Mouse (Mus musculus): ENCODE measurements around the gene Emc10.

Gene Emc10

DNA sequence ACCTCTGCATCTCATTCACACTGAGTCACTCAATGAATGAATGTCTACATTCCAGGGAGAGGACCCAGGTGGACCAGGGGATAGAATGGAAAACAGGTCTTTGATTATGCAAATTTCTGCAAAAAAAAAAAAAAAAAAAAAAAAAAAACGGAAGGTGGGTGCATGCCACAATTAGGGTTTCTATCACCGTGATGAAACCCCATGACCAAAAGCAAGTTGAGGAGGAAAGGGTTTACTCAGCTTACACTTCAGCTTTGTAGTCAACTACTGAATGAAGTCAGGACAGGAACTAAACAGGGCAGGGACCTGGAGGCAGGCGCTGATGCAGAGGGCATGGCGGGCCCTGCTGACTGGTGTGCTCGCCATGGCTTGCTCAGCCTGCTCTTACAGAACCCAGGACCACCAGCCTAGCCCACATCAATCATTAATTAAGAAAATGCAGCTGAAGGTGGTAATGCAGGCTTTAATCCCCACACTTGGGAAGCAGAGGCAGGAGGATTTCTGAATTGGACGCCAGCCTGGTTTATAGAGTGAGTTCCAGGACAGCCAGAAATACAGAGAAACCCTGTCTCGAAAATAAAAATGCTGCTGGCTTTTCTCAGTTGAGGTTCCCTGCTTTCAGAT, 10.6 kb downstream of the Emc10 start:
- no peak for DNase-seq (ENCODE audit: low spot score in 2 of 2)

DNA sequence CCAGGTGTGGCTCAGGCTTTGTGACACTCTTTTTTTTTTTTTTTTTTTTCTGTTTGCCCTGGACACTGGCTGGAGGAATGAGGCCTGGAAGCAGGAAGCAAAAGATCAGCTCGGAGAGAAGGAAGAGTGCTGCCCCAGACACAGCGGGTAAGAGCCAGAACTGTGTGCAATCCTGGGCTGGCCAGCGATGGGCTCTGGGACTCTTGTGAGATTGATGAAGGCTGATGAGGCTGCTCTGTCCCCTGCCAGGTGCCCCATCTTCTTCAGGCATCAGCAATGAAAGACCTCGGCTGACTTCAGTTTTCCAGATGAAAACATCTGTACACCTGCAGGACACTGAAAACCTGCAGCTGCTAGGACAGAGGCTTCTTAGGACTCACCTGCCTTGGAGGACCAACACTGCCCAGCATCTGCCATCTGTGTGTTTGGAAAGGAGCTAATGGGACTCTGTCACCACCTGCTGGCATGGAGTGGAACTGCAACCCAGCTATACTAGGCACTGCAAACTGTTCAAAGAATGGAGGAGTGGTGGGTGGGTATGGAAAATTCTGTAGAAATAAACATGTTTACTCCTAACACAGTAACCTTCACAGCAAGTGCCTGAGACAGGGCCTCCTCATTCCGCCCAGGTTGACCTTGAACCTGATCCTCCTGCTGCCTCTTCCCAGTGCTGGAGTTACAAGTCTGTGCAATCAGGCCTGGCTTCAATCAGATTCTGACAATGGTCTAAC, 11.3 kb downstream of the Emc10 start:
- DNase-seq (ENCODE audit: low spot score in 2 of 2) = peak; percentile 40 to 55

DNA sequence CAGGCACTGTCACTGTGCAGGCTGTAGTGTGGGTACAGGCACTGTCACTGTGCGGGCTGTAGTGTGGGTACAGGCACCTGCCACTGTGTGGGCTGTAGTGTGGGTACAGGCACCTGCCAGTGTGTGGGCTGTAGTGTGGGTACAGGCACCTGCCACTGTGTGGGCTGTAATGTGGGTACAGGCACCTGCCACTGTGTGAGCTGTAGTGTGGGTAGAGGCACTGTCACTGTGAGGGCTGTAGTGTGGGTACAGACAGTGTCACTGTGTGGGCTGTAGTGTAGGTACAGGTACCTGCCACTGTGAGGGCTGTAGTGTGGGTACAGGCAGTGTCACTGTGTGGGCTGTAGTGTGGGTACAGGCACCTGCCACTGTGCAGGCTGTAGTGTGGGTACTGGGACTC, 12.2 kb downstream of the Emc10 start:
- DNase-seq (ENCODE audit: low spot score in 2 of 2) = no peak

DNA sequence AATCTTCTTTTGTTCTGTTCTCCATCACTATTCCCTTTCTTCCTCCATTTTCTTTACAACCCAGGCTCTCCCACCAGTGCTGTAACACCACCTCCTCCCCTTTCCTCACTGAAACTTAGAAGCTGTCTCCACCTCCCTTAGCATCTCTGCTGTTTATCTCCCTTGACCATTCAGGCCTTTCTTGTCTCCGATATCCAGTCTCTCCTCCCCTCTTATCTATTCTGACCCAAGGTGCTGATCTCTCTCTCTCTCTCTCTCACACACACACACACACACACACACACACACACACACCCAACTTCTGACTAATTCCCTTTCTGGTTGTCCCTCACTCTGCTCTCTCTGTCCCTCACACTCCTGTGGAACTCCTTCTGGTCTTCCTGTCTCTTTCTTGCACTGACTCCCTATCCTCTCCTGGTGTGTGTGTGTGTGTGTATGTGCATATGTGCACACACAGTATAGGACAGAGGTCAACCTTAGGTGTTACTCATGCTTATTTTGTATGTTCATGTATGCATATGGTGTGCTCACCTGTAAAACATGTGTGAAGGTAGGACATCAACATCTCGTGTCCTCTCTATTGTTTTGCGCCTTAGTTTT, 13.4 kb downstream of the Emc10 start:
- no peak for DNase-seq (ENCODE audit: low spot score in 2 of 2)

DNA sequence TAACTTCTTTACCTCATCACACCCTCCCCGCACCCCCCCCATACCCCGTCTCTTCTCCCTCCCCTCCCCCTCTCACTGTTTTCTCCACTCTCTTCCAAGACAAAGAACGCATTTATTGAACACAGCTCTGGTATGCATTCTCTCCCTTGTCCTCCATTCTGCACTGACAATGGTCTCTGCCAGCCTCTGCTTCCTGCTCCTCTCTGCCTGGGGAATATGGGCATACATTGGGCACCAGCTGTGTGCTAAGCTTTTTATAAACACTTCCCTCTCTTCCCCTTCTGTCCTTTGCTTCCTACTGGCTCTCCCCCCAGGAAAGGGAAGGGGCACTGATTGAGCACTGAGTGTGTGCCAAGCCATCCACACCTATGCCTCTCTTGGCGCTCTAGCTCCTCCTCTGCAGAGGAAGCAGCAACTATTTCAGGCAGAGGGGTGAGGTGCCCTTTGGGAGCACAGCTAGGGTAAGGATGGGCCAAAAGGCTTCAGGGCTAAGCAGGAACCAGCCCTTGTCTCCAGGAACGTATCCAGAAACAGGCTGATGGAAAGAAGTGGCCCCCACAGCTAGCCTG, 21.2 kb downstream of the Emc10 start:
- no peak for DNase-seq (ENCODE audit: low spot score in 2 of 2)

DNA sequence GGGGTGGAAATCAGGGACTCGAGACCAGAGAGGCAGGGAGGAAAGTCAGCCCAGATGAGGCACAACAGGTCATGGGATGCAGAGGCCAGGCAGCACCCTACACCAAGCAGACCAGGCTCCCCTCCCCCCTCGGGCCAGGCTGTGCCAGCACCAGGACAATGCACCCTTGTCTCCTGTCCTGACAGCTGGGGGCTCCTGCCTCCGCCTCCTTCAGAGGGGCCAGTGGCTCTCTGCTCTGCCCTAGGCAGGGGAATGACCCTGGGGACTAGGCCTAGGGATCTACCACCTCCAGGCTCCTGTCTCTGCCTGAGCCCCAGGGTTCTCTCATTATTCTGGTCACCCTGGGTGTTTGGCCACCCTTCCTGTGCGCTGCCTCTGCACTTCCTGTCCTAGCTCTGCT, 21.9 kb downstream of the Emc10 start:
- DNase-seq (ENCODE audit: low spot score in 2 of 2) = no peak

DNA sequence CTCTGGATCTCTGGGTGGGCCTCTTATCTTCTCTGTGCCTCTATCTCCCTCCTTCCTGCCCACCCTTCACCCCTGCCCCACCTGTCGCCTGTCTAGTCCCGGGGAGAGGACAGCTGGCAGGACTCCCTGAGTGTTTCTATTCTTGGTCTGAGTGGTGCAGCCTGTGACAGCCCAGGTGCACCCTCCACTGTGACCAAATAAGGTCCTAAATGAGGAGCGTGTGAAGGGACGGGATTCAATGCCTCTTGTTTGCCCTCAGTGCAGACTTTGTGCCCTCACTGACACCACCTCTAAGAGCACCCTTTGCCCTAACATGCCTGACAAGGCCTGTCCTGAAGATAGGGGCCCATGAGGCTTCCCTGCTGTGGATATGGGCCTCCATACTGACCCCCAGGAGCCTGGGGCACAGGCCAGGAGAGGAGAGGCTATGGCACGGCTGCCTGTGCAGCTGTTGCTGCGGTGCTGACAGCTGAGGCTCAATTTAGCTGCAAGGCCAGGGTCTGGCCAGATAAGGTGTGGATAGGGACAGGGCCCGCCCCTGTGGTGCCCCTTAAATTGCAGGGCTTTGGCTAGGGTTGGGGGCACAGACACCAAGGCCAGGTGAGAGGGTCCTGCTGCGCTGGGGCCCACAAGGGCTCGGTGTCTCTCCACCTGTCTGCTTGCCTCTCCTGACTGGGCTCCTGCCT, 23.2 kb downstream of the Emc10 start:
- DNase-seq (ENCODE audit: low spot score in 2 of 2) = no peak

DNA sequence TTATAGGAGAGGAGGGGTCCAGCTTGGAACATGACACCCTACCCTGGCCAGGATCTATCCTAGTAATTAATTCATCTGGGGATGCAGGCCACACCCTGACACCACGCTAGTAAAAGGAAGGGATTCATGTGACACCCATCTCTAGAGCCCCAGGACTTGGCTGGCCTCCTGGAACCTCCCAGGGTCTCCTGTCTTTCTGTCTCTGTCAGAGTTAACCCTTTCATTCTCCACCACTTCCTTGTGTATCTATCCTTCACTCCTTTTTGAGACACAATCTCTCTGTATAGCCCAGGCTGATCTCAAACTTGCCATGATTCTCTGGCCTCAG, 23.8 kb downstream of the Emc10 start:
- no peak for DNase-seq (ENCODE audit: low spot score in 2 of 2)

DNA sequence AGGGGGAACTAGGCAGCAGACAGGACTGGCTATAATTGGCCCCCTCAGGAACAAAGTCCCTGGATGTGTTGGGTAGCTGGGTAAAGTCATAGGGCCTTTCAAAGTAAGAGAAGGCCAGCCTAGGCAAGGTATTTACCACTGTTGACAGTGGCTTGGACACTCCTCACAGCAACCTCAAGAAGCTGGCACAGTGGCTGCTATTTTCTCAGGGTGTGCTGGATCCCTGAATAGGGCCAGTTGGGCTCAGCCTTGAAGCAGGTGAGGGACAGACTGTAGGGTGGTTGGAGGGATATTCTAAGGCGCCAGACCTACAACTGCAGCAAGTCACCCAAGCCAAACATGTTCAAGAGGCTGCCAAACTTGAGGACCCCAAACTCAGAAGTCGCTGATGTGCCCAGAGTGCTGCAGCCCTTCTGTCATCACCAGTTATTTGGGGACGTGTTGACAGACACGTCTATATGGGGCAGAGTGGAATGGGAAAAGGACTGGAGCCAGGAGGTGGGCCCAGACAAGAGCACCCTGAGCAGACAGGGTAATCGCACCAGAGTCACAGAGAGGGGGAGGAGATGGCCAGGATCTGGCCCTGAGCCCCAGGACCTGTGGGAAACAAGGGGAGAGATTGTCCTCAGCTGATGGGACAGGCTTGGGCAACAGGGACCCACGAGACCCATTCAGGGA, 24.3 kb downstream of the Emc10 start:
- no peak for DNase-seq (ENCODE audit: low spot score in 2 of 2)

DNA sequence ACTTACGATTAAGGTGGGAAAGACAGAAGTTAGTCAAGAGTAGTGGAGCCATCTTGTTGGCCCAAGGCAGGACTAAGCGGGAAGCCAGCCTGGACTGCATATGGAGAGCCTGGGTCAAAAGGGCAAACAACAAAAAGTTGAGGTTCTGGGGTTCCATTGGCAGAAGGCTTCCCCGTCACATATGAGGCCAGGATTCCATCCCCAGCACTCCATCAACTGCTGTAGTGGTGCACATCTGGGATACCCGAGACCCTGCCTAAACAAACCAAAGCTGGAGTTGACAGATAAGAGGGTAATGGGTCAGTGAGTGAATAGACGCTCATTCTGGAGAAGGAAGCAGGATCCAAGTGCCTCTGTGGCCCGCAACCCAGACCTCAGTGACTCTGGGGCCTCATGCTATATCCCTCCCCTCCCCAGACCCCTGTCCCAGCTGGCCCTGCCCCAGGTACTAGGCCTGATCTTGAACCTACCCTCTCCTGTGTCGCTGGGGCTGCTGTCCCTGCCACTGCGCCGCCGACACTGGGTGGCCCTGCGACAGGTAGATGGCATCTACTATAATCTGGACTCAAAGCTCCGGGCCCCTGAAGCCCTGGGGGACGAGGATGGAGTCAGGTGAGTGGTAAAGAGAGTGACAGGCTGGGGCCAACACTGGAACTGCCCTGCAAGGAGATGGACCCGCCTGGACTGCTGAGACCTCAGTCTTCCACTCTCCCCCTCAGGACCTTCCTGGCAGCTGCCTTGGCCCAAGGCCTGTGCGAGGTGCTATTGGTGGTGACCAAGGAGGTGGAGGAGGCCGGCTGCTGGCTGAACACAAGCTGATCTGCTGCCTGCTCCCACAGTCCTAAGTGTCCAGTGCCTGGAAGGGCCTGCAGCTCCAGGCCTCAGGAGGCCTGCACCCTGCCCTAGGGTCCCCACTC, 25.4 kb downstream of the Emc10 start:
- DNase-seq (ENCODE audit: low spot score in 2 of 2) = no peak

DNA sequence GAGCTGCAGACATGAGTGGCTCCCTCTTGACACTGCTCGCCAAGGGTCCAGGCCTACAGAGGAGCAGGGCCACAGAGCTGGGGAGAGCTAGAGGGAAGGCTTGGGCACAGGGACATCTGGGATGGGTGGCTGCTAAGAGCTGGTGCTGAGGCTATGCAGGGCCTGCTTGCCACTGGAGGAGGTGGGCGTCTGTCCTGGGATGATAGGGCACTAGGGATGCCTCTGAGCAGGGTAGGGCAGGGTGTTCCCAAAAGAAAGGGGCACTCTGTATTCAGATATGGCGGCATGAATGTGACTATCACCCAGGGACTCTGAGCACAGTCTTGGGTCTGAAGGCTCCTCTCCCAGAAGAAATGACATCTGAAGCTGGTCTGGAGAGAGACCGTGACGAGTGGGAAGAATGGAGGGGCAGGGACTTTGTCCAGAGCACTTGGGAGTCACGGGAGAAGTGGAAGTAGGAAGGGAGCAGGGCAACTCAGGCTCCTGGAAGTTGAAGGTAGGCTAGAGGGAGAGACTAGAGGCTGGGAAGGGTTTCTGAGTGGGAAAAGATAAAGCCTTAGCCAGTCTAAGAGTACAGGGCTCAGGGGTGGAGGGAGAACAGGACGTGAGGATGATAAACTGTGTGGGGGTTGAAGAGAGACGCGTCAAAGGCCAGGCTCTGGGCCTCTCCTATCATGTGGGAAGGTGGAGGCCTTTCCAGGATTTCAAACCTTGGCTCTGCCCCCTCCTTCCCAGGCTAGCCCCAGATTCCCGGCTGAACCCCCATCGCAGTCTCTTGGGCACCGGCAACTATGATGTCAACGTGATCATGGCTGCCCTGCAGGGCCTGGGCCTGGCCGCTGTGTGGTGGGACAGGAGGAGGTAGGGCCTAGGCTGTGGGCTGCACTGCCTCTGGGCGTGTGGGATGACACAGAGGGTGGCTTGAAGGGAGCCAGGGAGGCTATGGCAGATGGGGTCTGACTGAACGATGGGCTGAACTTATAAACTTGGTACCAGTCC, 26.4 kb downstream of the Emc10 start:
- DNase-seq (ENCODE audit: low spot score in 2 of 2) = no peak

DNA sequence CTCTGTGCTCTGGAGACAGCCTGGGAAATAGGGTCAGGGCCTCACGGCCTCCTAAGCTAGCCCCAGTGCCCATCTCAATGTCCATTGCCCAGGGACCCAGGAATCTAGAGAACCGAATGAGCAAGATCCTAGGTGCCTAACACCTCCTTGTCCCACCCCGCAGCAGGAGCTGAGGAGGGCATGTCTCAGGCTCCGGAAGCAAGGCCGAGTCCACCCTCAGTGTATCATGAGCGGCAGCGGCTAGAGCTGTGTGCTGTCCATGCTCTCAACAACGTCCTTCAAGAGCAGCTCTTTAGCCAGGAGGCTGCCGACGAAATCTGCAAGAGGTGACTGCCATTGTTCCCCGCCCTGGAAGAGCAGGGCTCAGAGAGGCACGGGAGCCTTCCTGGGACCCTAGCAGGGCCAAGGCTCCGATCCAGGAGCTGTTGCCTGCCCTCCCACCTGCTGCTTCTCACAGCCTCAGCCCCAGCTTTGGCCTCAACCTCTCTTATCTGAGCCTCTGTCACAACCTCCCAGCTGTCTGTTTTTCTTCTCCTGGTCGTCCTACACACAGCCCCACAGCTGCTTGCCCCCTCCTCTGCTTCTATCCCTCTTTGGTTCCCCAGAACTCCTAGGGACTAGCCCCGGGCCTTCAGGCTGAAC, 27.6 kb downstream of the Emc10 start:
- no peak for DNase-seq (ENCODE audit: low spot score in 2 of 2)

DNA sequence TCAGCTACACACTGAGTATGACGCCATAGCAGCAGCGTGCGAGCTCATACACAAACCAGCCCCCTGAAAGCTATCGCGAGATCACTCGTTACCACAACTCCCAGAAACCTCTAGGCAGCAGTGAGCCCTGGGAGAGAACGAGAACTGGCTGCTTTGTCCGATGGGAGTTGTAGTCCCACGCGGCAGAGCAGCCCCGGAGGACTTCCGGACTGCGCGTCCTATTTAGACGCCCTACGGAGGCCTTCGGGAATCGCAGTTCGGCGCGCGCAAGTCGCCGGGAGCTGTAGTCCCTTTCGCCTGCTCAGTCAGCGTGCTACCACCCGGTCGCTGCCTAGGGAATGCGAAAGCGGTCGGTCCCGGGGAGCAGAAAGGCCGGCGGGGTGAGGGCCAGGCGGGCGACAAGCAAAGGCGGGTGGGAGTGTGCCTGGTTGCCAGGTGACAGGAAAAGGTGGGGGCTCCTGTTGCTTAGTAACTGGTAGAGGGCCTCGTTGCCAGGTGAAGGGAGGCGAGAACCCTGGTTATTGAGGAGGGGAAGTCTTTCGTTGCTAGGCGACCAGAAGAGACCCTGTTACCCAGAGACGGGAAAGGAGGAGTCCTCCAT, 28.4 kb downstream of the Emc10 start, which contains the start of gene Josd2:
Gene Josd2, plus strand, starts transcription at position 170 of the 601 bp plus-strand sequence.
- DNase-seq (ENCODE audit: low spot score in 2 of 2) = peak; percentile 77 to 94

DNA sequence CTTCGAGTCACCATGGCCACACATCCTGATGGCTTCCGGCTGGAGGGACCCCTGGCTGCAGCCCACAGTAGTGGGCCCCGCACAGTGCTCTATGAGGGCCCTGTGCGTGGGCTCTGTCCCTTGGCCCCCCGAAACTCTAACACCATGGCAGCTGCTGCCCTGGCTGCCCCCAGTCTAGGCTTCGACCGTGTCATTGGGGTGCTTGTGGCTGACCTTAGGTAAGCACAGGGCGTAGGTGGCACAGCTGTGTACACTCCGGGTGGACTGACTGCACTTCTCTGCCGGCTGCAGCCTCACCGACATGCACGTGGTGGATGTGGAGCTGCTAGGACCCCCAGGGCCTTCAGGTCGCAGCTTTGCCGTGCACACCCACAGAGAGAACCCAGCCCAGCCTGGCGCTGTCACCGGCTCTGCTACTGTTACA, 29.4 kb downstream of the Emc10 start:
- DNase-seq (ENCODE audit: low spot score in 2 of 2) = no peak

DNA sequence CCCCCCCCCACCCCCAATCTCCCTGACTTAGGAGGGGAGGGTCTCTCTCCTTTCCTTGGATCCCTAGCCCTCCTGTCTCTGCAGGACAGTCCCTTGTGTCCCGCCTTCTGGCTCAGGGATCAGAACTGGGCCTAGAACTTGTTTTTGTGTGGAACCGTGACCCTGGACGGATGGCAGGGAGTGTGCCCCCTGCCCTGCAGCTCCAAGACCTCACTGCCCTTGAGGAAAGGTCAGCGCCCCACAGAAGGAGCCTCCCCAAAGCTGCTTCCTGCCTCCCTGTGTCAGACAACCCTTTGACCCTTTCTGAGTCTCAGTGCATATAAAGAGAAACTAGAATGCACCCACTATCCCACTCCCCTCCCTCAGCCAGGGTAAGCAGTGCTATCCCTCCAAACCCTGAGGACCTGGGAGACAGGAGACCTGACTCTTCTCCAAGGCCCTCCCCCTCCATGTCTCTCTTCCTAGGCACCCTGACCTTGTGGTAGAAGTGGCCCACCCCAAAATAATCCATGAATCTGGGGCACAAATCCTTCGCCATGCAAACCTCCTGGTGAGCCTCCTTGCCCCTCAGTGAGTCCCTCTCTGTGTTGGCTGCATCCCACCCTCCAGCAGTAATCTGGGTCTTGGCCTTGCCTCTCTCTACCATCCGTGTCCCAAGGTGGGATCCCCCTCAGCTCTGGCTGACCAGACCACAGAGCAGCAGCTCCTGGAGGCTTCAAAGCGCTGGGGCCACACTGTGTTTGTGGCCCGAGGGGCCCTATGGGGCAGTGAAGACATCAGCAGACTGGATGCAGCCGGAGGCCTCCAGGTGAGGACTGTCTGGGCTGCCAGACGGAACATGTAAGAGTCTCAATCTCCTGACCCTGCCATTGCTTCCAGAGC, 30.1 kb downstream of the Emc10 start:
- no peak for DNase-seq (ENCODE audit: low spot score in 2 of 2)

DNA sequence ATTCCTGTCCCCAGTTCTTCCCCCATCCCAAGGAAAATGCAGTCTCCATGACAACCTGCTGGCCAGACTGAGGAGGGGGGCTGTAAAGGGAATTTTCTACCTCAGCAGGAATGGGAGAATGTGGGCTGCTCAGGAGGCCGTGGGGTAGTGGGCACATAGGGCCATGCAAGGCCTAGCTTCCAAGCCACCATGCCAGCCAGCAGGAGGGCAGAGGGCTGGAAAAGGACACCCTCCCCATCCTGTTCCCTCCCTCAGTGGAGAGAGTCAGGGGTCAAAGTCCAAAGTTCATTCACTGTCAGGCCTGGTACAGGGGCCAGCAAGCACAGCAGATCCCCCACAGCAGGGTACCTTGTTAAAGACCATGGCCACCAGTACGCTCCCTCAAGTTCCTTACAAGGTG, 31.2 kb downstream of the Emc10 start, which contains the start of gene Aspdh:
Gene Aspdh, plus strand, starts transcription at position 281 of the 400 bp plus-strand sequence.
- no peak for DNase-seq (ENCODE audit: low spot score in 2 of 2)

DNA sequence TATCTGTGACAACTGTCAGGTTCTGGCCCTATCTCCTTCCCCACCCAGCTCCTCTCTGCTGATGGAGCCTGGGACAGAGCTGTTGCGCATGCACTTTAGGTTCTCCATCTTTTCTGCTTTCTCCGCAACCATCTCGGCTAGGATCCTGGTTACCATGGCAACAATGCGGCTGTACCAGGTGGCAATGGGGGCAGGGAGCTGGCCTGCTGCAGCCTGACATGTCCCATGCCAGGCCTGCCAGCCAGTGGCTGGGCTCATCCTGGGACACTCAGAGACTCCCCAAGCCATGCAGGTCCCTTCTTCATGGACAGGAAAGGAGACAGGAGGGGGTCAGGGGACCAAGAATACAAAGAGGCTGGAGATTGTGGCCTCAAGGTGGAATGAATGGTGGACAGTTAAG, 31.8 kb downstream of the Emc10 start:
- no peak for DNase-seq (ENCODE audit: low spot score in 2 of 2)

Measured in urinary bladder, adult 18-20 months (tissue).